Mouse (Mus musculus) adrenal gland (tissue): ENCODE measurements around the gene Cd86.

Experiments
- intact Hi-C: fragments of 180-260 bp; cut with DNase I; formaldehyde crosslinking; loops from one replicate; pipeline ENCODE4 v1.15.1; 2025
- long read RNA-seq, 2 experiments: library from polyadenylated mRNA; unstranded; transcript quantifications; one replicate each; pipeline ENCODE4 v2.0.0; 2020; ENCODE audit warnings: borderline replicate concordance in 1 of 2; ENCODE audit not compliant: insufficient replicate concordance in 1 of 2

The Cd86 gene
- long read RNA-seq, experiment 1, partial matches to known transcripts, result 0 of 3 reads
- long read RNA-seq, experiment 1, other reads (novel, unspliced or antisense), result 0 of 3 reads
- long read RNA-seq, experiment 2, partial matches to known transcripts, result 0 of 1 reads
- long read RNA-seq, experiment 2, other reads (novel, unspliced or antisense), result 0 of 1 reads

GRCm38 (mm10) chr16:36665782-36666181 lies at the start of gene Cd86:
Gene Cd86, minus strand, starts transcription at chr16:36666081.
- intact Hi-C loops, result no loop called here

DNA sequence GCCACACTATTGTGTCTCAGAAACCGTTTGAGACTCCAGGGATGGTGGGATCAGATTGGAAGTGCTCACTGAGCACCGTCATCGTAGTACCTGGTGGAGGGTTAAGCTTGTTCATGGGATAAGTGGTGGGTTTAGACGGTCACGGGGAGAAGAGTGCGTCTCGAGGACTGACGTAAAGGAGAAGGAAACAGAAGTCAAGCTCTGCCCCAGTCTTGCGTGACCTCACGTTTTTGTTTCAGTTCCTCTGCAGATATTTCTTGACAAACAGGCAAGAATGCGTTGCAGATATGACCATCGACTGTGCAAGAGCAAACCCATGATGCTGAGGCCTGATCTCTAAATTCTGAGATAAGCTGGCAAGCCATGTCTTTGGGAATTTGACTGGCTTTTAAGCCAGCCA lies 45.9 kb upstream of the Cd86 start:
- intact Hi-C loops, result no loop called here

GRCm38 (mm10) chr16:36710794-36711193 lies 44.9 kb upstream of the Cd86 start:
- intact Hi-C loops, result no loop called here

GRCm38 (mm10) chr16:36709405-36709804 lies 43.5 kb upstream of the Cd86 start:
- intact Hi-C loops, result no loop called here

- intact Hi-C loops, result no loop called here
Observed at GRCm38 (mm10) chr16:36708751-36709150, 42.9 kb upstream of the Cd86 start.

DNA sequence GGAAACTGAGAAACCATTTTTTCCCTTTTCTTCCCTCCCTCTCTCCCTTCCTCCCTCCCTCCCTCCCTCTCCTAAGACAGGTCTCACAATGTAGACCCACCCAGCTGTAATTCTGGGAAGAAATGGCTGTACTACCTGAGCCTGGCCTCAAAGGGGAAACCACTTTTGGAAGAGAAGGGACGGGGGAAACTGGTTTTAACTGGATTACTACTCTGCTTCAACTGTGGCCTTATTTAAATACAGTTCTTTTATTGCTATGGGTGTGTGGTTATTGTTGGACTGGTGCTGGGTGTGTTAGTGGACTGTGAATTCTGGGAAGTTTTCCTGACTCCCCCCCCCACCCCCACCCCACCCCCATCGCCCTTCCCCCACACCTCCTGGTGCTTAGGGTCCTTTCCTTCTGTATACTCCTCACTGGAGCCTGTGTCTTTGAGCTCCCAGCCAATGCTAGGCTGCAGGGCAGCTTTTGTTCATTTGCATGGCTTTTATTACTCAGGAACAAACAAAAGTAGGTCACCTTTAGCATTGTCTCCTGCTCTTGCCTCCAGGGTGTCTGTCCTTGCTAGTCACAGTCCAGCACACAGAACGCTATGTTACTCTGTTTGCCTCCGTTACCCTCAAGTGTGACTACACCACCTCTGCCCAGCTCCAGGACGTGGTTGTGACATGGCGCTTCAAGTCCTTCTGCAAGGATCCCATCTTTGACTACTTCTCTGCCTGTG lies 42.0 kb upstream of the Cd86 start:
- intact Hi-C loops, result no loop called here

DNA sequence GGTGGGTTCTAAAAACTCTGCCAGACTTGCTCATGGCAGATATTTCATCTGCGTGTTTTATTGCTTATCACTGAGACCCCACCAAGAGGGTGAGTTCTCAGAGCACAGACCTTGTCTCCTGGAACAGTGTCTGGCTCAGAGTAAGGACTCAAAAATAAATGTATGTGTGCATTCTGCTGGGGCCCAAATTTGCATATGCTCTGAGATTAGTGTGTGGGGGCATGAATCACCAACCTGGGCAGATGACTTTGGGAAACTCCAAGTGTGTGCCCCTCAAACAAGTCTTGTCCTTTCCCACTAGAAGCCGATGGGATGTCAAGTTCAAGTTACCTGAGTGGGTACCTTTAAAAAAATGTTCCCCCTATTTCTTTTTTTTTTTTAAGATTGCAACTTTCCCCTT lies 34.6 kb upstream of the Cd86 start:
- intact Hi-C loops, result no loop called here

DNA sequence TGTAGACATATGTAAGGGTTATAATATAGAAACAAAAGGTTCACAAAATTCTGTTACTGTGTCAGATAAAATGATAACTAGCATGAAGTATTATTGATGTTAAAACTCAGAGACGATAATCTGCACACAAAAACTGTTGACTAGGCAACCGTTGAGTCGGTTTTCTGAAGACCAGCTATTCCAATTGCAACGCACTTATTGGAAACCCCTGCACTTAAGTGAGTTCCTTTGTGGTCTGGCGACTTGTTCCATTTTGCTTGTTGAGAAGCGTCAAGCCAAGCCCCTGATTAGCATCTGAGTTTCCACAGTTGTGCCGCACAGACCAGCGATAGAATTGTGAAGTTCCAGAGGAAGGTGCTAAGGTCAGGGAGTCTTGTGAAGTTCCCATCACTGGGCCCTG lies 31.4 kb upstream of the Cd86 start:
- intact Hi-C loops, result no loop called here

- intact Hi-C loops, result no loop called here
Observed at GRCm38 (mm10) chr16:36694798-36695290, 29.0 kb upstream of the Cd86 start.

DNA sequence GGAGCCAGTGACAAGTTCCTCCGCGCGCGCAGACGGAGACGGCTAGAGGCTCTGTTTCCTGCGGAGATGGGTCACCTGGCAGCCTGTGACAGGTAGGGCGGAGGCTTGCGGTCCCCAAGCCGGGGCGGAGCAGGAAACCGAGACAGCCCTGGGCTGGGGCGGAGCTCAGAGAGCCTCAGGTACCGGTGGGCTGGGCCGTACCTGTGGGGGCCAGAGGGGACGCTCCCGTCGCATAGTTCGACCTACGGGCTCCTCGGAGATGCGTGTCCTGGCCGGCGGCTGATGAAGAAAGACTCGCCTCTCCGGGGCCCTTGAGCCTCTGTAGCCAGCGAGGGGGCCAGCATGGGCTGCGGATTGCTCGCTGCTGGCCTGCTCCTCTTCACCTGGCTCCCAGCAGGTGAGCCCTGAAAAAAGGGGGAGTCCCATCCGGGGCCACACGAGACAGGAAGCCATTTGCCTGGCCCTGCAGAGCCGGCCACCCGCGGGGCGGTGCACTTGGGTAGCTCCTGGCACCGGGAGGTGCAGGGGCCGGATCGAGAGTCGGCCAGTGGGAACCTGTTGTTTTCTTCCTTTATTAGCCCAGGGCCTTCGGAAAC lies 28.0 kb upstream of the Cd86 start, which contains the start of gene Ildr1:
TSS of gene Ildr1 (plus strand) at position 161 of the 596 bp plus-strand sequence.
- intact Hi-C loops, result no loop called here

DNA sequence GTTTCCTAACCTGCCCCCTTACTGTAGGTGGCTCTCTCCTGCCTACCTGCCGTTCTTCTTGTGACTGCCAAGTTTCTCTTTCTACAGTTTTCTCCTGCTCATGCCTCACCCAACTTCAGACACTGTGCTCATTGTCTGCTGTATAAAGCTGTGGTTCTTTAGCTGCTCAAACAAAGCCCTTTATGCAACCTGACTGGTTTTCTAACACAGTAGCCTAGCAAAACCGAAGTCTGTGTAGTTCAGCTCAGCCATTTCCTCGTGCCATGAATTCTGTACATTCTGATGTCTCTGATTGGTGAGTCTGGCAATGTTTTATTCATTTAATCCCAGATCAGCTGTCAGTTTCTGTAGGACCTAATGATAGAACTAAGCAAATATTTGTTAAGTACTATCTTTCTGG lies 25.6 kb upstream of the Cd86 start:
- intact Hi-C loops, result no loop called here

DNA sequence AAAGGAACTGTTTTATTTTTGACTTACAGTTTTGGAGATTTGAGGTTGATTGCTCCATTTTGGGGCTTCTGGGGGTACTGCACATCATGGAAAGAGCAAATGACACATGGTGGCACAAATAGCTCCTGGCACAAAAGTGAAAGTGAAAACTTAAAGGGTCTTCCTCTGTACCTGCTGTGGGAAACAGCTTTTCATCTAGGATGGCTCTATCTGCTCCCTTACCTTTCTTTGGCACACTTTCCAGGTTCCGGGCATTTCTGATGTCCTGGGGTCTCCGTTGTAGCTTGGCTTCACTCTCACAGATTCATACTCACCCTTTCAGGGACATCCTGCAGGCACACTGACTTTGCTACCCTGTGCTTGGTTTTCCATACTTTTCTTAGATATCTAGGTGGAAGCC lies 22.2 kb upstream of the Cd86 start:
- intact Hi-C loops, result no loop called here

DNA sequence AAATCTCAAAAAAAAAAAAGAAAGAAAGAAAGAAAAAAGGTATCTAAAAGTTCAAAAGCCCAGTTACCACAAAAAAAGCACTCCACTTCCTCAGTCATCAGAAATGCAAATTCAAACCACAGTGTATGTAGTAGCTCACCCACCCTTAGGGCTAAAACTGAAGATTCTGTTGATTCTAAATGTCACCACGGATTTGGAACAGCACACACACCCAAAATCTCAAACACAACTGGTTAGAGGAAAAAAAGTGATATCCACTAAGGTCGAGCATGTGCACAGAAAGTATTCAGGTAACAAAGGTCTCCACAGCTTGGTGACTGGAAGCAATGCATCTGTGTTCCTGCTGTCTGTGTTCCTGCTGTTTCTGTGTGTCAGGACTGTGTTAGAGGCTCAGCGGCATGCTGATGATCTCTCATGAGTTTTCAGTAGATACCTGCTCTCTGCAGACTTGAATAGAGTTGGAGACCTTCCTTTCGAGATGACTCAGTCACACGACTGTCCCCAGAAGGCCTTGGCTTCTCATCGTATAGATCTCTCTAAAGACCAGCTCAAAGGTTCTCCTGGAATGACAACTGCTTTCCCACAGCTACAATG lies 18.5 kb upstream of the Cd86 start:
- intact Hi-C loops, result no loop called here

- intact Hi-C loops, result no loop called here
Observed at GRCm38 (mm10) chr16:36681829-36682228, 15.9 kb upstream of the Cd86 start.

GRCm38 (mm10) chr16:36675902-36676301 lies 10.0 kb upstream of the Cd86 start:
- intact Hi-C loops, result no loop called here

DNA sequence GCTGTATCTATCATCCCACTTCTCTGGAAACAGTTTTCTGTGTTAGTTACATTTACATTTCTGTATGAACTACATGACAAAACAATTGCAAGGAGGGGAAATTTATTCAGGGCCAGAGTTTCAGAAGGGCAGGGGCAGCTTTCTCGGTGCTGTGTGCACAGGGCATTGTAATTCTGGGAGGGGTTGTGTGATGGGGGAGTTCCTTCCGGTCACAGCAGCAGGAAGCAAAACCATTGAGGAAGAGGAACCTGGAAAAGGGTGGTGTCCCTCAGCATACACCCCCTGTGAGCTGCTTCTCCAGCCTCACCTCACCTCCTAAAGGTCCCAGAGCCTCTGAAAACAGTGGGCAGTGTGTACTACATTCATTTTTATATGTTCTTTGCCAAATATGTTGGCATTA lies 9.4 kb upstream of the Cd86 start:
- intact Hi-C loops, result no loop called here

GRCm38 (mm10) chr16:36674457-36675204 lies 8.8 kb upstream of the Cd86 start:
- intact Hi-C loops, result no loop called here

DNA sequence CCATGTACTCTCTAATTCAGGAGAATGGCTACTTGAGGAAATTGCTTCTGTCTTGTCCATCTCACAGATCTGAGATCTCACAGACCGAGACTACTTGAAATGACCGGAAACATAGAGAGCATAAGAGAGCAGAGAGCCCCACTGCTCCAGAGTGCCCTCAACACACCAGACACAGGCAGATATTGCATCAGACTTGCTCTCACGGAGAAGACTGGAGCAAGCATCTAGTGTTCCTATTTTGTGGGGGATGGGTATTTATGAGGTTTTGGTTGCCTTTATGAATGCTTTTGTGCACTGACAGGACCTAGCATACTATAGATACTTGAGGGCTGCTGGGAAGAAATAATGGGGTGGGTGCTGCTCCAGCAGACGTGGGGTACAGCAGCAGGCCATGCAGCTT lies 7.3 kb upstream of the Cd86 start:
- intact Hi-C loops, result no loop called here

GRCm38 (mm10) chr16:36670590-36670989 lies 4.7 kb upstream of the Cd86 start:
- intact Hi-C loops, result no loop called here

- intact Hi-C loops, result no loop called here
Observed at GRCm38 (mm10) chr16:36666448-36667017, 652 bp upstream of the Cd86 start.

DNA sequence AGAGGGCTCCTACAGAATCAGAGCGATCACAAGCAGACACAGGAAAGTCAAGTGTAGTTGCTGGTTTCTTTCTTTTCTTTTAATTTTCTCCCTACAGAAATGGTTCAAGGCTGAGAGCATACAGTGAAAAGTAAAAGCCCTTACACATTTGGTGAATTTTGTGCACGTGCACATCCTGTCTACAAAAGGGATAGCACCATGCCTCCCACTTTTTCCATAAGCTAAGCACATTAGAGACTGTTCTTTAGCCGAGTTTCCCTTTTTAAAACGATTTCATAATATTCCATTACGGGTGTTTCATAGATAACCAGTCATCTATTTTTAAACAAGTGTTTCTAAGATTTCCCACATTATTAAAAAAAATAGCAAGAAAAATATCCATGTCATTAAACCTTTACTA lies 2.4 kb downstream of the Cd86 start:
- intact Hi-C loops, result no loop called here
